Mouse (Mus musculus): ENCODE data around the gene Ctbs.
A peak's percentile ranks its signal among the peaks of the same experiment; 100 is the strongest.
"Not testable (repeated sequence)": the region's sequence is repeated elsewhere in the genome, so short reads cannot be mapped to it uniquely, and the experiment has no call there.

Gene Ctbs

DNA sequence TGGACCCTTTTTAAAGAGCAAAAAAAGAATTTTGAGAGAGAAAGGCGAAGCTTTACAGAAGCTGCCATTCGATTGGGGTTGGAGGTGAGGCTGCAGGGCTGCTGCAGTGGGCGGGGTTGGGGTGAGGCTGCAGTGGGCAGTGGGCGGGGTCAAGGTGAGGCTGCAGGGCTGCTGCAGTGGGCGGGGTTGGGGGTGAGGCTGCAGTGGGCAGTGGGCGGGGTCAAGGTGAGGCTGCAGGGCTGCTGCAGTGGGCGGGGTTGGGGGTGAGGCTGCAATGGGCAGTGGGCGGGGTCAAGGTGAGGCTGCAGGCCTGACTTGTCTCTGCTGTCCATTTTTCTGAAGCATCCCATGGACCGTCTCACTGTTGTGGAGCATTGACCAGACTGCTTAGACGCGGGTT lies 16.5 kb upstream of the Ctbs start:
- not testable (repeated sequence) for DNase-seq (ENCODE audit: low read depth, low spot score)

DNA sequence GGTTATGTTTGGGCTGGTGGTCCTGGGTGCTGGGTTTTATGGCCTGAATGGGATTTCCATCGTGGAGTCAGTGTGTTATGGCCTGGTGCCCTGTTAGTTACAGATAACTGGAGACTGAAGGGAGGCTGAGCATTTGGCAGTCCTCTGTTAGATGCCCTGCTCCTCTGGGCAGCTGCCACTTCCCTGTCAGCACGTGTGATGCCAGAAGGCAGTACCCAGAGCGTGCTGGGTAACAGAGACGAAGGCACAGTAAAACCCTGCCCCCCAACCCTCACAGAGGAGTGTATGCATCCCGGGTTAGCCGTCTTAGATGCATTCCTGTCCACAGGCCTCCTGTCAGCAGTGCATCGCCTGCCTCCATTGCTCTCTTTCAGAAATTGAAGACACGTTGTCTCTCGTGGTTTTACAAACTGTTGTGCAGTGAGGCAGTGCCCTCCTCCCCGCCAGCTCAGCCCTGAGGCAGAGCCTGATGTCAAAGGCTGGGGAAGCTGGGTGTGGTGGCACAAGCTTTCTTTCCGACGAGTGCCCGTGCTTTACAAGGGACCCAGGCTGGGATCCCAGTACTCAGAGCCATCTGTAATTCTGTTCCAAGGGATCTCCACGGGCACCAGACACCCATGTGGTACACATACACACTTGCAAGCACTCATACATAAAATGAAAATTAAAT lies 15.8 kb upstream of the Ctbs start:
- DNase-seq (ENCODE audit: low read depth, low spot score) = no peak

DNA sequence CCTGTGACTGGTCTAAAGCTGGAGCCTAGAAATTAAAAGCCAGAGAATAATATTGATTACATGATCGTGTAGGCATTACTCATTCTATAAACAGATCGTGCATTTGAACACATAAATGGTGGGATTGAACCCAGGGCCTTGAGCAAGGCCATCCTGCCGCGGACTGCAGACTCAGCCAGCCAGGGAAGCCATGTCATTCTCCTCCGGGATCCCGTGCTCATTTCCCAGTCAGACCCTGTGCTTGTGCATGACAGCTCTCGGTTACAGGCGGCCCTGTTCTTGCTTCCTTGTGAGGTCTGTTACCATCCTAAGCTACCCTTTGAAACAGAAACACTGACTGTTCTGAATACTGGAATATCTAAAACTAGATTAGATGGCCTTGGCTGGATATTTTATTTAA lies 14.9 kb upstream of the Ctbs start:
- DNase-seq (ENCODE audit: low read depth, low spot score) = no peak

DNA sequence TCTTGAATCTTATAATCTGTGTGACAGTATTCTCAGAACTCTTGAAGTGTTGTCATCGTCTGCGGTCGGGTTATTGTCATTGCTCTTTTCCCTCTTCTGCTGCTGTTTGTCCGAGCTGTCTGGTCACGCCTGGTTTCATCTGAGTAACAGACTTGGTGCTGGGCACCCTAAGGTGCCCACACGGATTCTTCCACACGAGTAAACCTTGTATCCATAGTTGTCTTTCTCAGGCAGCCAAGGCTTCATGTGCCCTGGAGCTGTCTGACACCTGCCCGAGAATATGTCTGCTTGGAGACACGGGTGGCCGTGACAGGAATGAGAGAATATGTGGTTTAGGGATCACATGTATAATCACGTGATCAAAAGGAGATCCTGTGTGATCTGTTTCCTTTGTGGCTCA lies 14.1 kb upstream of the Ctbs start:
- DNase-seq (ENCODE audit: low read depth, low spot score) = no peak

DNA sequence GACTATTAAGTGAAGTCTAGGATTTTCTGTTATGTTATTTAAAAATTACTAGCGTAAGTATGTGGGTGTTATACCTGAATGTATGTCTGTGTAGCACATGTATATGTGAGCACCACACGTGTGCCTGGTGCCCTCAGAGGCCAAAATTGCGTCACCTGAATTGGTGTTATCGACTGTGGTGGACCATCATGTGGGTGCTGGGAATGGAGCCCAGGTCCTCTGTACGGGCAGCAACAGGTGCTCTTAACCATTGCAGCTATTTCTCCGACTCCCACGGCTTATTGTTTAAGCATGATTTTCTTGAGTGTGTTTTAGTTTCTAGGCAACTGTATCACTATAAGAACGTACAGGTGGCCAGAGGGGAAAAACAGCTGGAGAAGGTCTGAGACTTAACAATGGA lies 13.5 kb upstream of the Ctbs start:
- no peak for DNase-seq (ENCODE audit: low read depth, low spot score)

DNA sequence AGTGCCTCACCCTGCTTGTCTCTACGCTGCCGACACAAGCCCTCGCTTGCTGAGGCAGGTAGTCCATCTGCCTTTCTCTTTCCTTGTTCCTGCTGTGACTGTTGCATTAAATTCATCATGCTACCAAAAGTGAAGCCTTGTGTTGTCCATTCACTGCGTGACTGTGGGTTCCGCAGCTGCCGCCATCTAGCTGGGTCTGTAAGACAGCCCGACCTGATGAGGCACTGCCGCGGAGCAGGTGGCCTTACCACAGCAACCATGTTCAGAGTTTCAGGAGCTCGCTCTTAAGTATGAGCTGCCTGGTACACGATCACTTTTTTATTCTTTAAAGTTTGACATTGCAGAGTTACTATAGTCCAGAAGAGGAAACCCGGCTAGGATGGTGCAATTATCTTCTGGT lies 9.6 kb upstream of the Ctbs start:
- no peak for DNase-seq (ENCODE audit: low read depth, low spot score)

DNA sequence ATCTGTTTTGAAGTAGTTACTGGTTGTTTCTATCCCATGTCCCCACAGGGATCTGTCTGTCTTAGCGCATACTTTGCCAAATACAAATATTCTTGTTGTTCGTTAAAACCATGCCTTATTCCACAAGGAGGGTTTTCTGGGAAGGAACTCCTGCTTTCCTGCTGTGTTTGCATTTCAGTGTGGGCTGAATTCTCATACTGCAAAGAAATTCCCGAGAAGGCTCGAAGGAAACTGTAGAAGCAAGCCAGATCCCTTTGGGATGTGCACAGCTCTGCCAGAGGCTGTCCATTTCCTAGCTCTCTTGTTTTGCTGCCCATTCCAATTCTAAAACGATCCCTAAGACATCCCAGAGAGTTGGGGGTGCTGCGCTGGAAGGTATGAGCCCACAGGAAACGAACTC lies 9.2 kb upstream of the Ctbs start:
- no peak for DNase-seq (ENCODE audit: low read depth, low spot score)

DNA sequence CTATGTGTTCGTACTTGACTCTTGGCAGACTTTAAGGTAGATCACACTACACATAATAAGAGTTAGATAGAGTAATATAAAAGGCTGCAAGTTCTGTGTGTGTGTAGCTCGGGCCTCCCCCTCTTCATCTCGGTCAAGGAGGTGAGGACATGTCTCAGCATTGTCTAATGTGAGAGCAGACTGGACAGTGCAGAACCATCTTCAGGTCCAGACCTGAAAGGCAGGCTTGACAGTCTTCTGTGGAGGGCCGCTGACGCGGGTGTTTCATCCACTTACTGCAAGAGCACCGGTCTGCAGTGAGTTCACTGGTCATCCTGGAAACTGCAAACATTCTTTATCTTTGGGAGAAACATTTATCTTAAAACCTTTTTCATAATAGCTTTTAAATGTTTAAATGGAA lies 7.1 kb upstream of the Ctbs start:
- no peak for DNase-seq (ENCODE audit: low read depth, low spot score)

DNA sequence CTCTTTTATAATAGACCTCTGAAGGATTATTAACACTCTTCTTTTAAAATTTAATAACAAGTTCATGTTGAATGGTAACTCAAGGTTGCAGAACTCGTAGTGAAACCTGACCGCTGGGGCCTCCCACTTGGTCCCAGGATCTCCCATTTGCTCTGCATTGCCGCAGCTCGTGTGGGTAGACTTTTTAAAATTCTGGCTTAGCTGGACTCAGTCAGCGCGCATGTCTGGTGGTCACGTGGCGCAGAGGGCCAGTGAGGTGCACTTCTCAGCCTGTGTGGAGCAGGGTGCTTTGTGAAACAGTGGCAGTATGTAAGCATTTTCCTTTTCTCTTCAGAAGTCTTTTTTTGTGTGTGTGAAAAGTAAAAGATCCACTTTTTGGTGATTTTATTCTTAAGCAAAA lies 6.7 kb upstream of the Ctbs start:
- DNase-seq (ENCODE audit: low read depth, low spot score) = no peak

DNA sequence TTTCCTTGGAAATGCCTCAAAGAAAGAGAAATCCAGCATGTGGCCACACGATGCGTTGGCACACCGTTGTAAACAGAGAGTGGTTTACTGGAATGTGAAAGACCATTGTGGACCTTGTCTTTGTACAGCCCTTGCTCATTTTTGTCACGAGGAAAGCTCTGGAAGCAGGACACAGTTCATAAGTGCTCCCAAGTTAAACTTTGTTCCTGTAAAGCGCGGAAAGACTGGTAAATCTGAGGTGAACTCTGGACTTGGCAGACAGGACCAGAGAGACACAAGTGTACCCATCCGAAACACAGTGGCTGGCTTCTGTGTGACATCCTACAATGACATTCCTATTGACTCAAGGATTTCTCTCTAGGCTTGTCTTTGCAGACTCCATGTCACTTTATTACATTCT lies 6.2 kb upstream of the Ctbs start:
- no peak for DNase-seq (ENCODE audit: low read depth, low spot score)

DNA sequence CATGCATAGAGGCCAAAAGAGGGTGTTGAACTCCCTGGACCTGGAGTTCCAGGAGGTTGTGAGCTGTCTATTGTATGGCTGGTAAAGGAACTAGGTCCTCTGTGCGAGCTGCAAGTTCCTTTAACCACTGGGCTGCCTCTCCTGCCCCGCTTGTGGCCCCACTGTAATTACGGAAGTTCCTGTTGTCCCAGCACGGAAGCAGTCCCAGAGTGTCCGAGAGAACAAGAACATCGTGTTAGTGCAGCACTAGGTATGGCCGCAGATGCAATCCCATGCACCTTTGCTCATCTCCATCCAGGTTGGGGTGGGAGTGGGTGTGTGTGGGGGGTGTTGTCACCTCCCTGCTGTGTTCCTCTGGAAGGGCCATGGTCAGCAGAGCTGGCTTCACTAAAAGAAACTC lies 4.7 kb upstream of the Ctbs start:
- no peak for DNase-seq (ENCODE audit: low read depth, low spot score)

DNA sequence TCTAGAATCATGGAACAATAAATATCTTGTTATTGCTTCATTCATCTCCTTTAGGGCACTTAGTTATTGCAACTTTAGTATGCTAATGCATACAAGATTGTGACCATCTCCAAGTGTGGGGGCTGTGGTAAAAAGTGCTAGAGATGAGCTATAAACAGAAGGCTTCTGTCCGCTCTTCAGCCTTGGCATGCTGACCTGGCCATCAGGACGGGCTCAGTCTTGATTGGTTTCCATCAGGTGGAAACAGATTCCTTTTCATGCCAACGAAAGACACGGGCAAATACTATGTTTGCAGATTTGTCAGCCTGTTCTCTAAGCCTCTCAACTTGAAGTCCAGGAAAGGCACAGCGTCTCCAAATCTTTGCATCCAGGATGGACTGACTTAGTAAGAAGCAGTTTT lies 2.4 kb upstream of the Ctbs start:
- DNase-seq (ENCODE audit: low read depth, low spot score) = no peak

DNA sequence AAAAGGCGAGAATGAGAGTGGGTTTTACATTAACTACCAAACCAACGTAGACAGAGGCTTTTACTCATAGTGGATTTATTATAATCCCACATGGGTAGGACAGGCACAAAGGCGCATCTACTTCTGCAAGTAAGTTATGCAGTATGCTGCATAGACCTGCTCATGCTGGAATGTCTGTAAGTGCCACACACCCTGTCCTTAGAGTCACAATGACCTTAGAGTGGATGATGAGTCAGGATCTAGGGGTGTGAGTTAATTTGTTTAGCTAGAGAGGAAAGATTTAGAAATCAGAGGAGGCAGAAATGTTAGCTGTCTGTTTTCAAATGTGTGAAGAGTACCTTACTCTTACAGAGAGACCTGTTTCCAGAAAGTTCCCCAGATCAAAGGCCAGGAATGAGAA lies 2.0 kb upstream of the Ctbs start:
- DNase-seq (ENCODE audit: low read depth, low spot score) = no peak

DNA sequence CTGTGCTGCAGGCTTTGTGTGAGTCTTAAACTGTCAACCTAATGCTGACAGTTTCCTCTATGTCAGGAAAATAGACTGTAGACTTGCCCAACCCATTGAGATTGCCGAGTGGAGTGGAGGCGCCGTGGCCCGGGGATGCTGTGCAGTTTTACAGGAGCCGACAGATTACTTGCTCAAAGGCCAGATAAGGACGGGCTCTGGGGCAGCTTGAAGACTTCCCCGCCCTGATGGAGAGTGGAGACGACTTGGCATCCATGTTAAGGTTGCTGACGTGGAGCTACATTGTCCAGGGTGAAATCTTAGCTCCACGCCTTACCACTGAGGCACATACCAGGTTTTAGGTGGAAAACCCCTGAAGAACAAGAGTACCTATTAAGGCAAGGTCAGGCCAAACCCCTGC lies 1.2 kb upstream of the Ctbs start:
- DNase-seq (ENCODE audit: low read depth, low spot score) = no peak

DNA sequence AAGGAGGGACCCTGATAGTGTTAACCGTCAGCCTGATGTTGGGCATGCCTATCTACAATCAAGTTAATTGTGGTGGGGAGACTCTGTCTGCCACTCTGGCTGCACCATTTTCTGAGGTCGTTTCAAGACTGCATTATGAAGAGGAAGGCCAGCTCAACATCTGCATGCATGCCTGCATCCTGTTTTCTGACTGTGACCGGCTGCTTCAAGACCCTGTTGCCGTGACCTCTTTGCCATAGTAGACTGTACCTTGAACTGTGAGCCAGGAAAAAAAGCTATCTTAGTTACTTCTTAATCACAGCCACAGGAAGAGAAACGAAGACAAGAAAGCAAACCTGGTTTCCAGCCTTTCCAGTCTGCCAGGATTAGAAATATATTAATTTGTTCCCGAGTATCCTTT lies 626 bp upstream of the Ctbs start:
- DNase-seq (ENCODE audit: low read depth, low spot score) = no peak

DNA sequence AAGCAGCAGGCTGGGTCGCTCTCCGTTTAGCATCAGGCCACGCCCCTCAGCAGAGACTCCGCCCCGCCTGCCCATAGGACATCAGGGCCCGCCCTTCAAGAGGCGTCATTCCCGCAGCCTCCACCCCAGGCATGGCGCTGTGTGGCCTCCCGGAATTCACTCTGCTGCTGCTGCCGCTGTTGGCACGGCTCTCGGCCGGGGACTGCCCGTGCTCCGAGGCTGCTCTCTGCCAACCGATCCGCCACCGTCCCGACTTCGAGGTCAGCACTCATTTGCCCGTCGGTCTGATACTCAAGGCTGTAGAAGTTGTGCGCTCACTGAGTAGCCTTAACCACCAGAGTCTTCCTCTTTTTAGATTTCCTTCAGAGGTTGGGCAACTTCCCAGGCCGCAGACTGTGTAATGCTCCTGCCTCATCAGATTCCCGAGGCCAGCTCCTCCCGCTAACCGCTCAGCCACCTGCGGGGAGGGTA lies 811 bp downstream of the Ctbs start:
- peak; percentile 70 for DNase-seq (ENCODE audit: low read depth, low spot score)

DNA sequence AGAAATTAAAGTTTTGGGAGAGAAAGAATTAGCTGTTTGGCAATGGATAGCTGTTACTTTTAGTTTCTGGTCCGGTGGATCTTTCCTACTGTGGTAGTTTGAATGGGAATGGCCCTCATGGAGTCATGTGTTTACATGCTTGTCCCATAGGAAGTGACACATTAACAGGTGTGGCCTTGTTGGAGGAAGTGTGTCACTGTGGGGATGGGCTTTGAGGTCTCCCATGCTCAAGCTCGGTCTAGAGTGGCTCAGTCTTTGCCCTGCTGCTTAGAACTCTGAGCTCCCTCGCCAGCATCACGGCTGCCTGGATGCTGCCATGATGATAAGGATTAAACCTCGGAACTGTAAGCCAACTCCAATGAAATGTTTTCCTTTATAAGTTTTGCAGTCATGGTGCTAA lies 1.8 kb downstream of the Ctbs start:
- no peak for DNase-seq (ENCODE audit: low read depth, low spot score)

DNA sequence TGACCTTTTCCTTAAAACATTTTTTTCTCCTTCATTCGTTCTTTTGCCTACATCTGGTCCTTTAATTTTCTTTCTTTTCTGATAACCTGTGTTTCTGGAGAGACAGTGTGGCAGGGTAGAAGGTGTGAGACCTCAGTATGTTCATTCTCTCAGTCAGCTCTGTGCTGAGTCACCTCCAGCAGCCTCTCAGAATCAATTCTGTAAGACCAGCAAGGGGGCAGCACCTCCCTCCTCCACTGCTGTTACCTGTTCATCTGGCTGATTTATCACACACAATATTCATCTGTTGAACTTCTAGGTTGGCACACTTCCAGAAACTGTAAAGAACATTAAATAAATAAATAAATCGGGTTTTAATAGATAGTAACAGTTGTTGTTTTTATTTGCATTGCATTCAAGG lies 13.3 kb downstream of the Ctbs start:
- no peak for DNase-seq (ENCODE audit: low read depth, low spot score)

DNA sequence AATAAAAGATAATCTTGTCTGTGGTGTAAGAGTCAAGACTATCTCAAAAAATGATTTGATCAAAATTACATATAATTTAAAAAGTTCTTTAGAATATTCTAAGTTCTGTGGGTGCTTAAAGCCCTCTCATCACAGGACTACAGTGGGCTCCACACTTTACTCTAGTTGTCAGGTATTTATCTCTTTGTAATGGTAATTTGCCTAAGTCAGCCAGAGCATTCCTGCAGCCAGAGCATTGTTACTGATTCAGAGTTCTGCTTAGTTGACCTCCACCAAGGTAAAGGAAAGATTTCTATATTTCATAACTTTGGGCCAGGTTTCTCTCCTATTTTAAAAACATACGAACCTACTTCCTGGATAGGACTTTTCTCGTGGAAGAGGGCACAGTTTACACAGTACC lies 19.6 kb downstream of the Ctbs start:
- no peak for DNase-seq (ENCODE audit: low read depth, low spot score)

DNA sequence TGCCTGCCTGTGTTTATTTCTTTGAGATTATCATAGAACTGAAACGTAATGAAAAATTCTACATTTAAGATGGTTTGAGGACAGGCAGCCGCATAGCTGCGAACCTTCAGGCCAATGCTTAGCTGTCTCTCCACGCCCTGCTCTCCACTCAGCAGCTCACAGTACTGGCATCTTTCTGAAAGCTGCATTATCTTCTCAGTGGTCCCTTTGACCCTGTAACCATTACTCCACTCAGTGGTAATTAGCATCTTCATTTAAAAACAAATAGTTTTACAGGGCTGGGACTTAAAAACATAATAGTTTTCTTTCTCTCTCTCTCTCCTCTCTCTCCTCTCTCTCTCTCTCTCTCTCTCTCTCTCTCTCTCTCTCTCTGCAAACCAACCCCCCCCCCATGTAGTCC lies 23.1 kb downstream of the Ctbs start:
- DNase-seq (ENCODE audit: low read depth, low spot score) = no peak

DNA sequence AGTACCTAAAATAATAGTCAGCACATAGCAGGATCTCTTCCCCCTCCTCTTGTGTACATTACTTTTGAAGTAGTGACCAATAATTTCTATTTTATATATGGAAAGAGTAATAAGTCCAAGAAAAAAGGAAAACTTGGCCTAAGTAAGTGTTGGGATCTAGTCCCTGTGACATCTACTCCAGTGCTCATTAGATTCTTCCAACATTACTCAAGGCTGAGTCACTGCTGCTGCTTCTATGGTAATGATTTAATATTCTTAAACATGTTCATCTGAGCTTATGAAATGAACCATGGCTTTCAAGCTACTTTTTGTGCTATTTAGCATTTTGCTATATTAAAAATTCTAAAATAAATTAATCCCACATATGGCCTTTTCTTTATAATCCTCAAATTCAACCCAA lies 24.1 kb downstream of the Ctbs start:
- DNase-seq (ENCODE audit: low read depth, low spot score) = no peak

DNA sequence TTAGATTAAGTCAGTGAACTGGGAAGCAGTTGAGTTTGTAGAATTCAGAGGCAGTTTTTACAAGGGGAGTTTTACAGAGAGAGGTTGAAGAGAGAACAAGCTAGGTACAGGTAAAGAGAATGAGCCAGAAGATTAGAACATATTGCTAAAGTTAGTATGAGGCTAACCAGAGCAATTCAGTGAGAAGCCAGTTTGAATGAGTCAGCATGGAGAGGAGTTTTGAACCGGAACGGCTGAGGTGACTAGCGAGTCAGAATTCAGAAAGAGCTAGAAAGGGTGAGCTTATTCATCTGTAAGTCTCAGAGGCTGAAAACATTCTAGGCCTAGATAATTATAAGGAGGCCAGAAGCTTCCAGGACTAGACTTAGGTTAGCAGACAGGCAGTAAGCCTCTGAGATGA lies 24.8 kb downstream of the Ctbs start:
- no peak for DNase-seq (ENCODE audit: low read depth, low spot score)

DNA sequence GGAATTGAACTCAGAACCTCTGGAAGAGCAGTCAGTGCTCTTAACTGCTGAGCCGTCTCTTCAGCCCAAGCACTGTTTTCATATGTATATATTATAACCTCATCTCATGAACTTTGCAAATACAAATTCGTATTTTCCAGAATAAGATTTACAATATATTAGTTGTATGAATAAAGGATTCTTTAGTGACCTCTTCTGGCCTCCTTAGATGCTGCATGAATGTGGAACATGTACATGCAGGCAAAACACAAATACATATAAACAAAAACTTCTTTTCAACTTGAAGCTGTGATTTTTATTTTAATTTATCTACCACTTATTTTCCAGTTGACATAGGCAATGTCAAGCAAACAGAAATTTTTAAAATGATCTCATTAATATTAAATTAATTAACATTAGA lies 32.4 kb downstream of the Ctbs start:
- no peak for DNase-seq (ENCODE audit: low read depth, low spot score)

DNA sequence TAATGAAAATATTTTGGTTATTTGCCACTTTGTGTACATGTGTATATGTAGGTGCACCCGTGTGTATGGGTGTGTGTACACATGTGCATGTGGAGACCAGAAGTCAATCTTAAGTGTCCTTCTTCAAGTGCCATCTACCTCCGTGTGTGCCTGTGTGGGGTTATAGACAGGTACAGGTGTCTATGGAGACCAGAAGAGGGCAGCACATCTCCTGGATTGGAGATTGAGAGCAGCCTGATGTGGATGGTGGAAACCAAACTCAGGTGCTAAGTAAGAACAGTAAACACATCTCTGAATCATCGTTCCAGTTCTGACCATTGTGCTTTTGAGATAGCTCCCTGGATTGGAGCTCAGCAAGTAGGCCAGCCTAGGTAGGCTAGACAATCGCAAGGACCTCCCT lies 36.9 kb downstream of the Ctbs start:
- no peak for DNase-seq (ENCODE audit: low read depth, low spot score)

All from brain, embryonic 18.5 days (tissue).